Mouse (Mus musculus) neural tube, embryonic 14.5 days (tissue): ENCODE data around the gene Ifih1. TPM values are rescaled to one million over a fixed set of nuclear protein-coding genes. Genes with fewer than 3 reads are reported as not detected.

Source experiments
- ATAC-seq: fragments of 200-750 bp; cut with Nextera tagmentation; 2 replicates; pipeline ENCODE4 v1.8.0; 2017; ENCODE audit warnings: low read depth, mild to moderate bottlenecking, moderate TSS enrichment, moderate library complexity
- H3K27ac ChIP-seq: fragments of 300-500 bp; sonication (generic); 2 replicates; pipeline ENCODE4 v1.5.1; 2014; ENCODE audit warnings: low read depth, mild to moderate bottlenecking, control low read depth, low read length, moderate library complexity, mixed read lengths
- H3K27me3 ChIP-seq: fragments of 300-500 bp; sonication (generic); 2 replicates; pipeline ENCODE4 v1.6.1; 2014; ENCODE audit warnings: low read length; ENCODE audit not compliant: control insufficient read depth, insufficient read depth
- H3K36me3 ChIP-seq: fragments of 300-500 bp; sonication (generic); 2 replicates; pipeline ENCODE4 v1.6.1; 2014; ENCODE audit warnings: low read length, mixed read lengths; ENCODE audit not compliant: control insufficient read depth, insufficient read depth
- H3K4me1 ChIP-seq: fragments of 300-500 bp; sonication (generic); 2 replicates; pipeline ENCODE4 v1.6.1; 2014; ENCODE audit warnings: low read length; ENCODE audit not compliant: control insufficient read depth, insufficient read depth
- H3K4me2 ChIP-seq: fragments of 300-500 bp; sonication (generic); 2 replicates; pipeline ENCODE4 v1.6.1; 2014; ENCODE audit warnings: mild to moderate bottlenecking, low read depth, low read length, control low read depth
- H3K4me3 ChIP-seq: fragments of 300-500 bp; sonication (generic); 2 replicates; pipeline ENCODE4 v1.5.1; 2014; ENCODE audit warnings: low read depth, low read length, control low read depth, mixed read lengths
- H3K9ac ChIP-seq: fragments of 300-500 bp; sonication (generic); replicated peaks from 2 replicates; pipeline ENCODE4 v1.6.1; 2014; ENCODE audit warnings: low read depth, mild to moderate bottlenecking, control low read depth, low read length, mixed read lengths
- H3K9me3 ChIP-seq: fragments of 300-500 bp; sonication (generic); 2 replicates; pipeline ENCODE4 v1.6.1; 2016; ENCODE audit warnings: low read length; ENCODE audit not compliant: control insufficient read depth
- WGBS: fragments of 180-500 bp; shearing (Covaris S2); extraction: QIAGEN DNeasy Blood & Tissue Kit; methylation state at CpG from one replicate; pipeline ENCODE4 v1.1.7; 2014; 5-methylcytosine and 5-hydroxymethylcytosine counted together
- polyA plus RNA-seq: library from polyadenylated mRNA; unstranded; fragments of >200 nt; fragmentation: Nextera tagmentation; extraction: Ambion mirVana; gene quantifications from 2 replicates; pipeline ENCODE4 v1.2.1, GENCODE M21; 2014

The Ifih1 gene
- polyA plus RNA-seq, 1 experiment from 2014 or later, result 0.47 TPM

DNA sequence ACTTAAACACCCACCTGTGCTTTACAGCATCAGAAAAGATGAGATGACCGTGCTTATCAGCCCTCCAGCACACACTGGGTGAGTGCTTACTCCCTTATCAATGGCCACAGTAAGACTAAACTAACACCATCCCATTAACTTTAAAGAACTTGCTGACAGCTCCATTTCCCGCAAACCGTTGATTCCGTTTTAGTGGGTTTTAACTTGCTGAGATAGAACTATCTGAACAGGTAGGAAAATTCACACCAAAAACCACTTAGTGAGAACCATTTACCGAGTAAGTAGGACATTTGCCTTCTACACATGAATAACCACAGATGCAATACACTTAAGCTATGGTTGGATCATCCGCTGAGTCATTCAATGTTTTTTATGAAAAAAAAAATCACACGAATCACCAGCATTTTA, 27.1 kb downstream of the Ifih1 start:
- Histone ChIP-seq H3K27me3 (no peaks in the 10 kb centered on the region), H3K4me1 (no peaks in the 10 kb centered on the region), H3K9ac (no peak overlapping the region), H3K36me3 (no peaks in the 10 kb centered on the region), H3K4me2 (no peak overlapping the region), H3K9me3 (no peaks in the 10 kb centered on the region), H3K27ac (no peak overlapping the region), H3K4me3 (no peak overlapping the region)
- WGBS, result 85% methylated on average over 7 of the region's 7 CpGs
- ATAC-seq, result no peak

DNA sequence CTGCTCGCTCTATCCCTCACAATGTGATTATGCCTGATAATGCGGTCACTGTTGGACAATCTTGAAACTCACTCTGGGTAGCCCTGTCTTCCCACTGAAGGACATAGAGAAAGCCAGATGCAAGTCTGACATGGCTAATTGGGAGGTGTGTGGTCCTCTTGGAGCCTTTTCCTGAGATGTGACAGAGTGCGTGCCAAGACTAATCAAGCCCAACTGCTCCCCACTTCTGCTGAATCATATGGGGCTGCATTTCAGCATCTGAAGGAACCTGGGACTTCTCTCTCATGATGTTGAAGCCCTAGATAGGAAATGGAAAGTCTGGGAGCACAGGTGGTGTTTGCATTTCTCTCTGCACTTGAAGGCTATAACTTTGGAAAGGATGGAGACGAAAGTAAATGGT, 32.9 kb downstream of the Ifih1 start:
- H3K9me3 ChIP-seq, result no peaks in the 10 kb centered on the region
- no peaks in the 10 kb centered on the region for H3K27me3 ChIP-seq
- no peaks in the 10 kb centered on the region for H3K4me1 ChIP-seq
- H3K36me3 ChIP-seq, result no peaks in the 10 kb centered on the region
- H3K4me2 ChIP-seq, result no peak overlapping the region
- no peak overlapping the region for H3K4me3 ChIP-seq
- ATAC-seq, result no peak
- 97% methylated on average over 4 of the region's 4 CpGs for WGBS
- H3K27ac ChIP-seq, result no peak overlapping the region
- H3K9ac ChIP-seq, result no peak overlapping the region

DNA sequence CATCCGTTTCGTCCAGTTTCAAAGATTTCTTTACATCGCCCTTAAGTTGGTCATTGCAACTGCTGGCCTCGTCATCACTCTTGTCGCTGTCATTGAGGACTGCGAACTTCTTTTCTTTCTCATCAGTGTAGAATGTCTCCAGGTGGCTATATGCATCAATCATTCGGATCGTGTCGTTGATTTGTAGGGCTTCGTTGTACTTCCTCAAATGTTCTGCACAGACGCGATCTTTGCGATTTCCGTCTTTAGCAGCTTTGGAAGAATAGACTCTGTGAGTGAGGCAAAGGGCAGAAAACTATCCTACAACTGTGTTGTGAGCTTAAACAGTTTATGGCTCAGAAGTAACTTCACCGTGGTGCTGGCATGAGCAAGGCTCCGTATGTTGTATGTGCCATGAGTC, 39.9 kb downstream of the Ifih1 start:
- no peak for ATAC-seq

DNA sequence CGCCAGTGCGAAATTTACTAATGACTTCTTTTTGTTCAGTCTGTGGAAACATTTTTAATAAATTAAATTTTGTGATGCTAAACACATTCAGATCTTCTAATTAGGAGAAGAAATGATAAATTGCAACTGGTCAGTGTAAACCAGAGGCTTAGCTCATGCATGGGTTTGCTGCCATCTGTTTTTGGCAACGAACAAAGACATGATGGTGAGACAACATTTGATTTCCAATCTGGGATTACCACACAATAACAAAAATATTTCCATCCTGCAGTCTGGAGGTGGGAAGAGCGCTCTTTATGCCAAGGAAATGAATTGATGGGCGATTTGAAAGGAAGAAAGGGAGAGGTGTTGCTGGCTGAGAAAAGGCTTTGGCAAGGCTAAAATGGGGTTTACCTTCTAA, 42.5 kb downstream of the Ifih1 start:
- Histone ChIP-seq H3K9ac (no peak overlapping the region), H3K4me1 (no peaks in the 10 kb centered on the region), H3K9me3 (no peaks in the 10 kb centered on the region), H3K4me3 (no peak overlapping the region), H3K4me2 (no peak overlapping the region), H3K27me3 (no peaks in the 10 kb centered on the region), H3K27ac (no peak overlapping the region), H3K36me3 (no peaks in the 10 kb centered on the region)
- ATAC-seq, result no peak
- 88% methylated on average over 5 of the region's 5 CpGs for WGBS

More for the DNA sequence above, 39.9 kb downstream of the Ifih1 start:
- Histone ChIP-seq H3K36me3 (no peaks in the 10 kb centered on the region), H3K4me3 (no peak overlapping the region), H3K4me1 (no peaks in the 10 kb centered on the region), H3K27me3 (no peaks in the 10 kb centered on the region), H3K27ac (no peak overlapping the region), H3K9me3 (no peaks in the 10 kb centered on the region), H3K4me2 (no peak overlapping the region), H3K9ac (no peak overlapping the region)
- WGBS, result 94% methylated on average over 16 of the region's 16 CpGs

DNA sequence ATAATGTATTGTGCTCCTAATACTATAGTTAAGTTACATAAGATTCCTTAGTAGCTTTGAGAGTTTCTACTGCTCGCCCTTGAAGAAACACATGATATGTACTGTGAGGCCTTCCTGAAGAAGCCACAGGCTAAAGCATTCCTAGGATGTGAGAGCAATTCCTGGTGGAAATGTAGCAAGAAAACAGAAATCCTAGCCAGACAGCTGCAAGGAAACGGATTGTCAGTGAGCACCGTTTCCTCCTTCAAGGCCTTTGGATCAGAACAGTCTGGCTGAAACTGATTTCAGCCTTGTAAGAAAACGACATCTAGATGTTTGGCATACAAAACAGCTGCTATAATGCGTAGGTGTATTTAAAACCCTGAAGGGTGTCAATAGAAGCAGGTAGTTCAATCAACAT, 49.5 kb downstream of the Ifih1 start:
- H3K4me2 ChIP-seq, result no peak overlapping the region
- no peaks in the 10 kb centered on the region for H3K27me3 ChIP-seq
- no peak overlapping the region for H3K9ac ChIP-seq
- H3K27ac ChIP-seq, result no peak overlapping the region
- H3K9me3 ChIP-seq, result no peaks in the 10 kb centered on the region
- no peaks in the 10 kb centered on the region for H3K36me3 ChIP-seq
- WGBS, result 96% methylated on average over 5 of the region's 5 CpGs
- ATAC-seq, result no peak
- H3K4me3 ChIP-seq, result no peak overlapping the region
- H3K4me1 ChIP-seq, result no peaks in the 10 kb centered on the region

DNA sequence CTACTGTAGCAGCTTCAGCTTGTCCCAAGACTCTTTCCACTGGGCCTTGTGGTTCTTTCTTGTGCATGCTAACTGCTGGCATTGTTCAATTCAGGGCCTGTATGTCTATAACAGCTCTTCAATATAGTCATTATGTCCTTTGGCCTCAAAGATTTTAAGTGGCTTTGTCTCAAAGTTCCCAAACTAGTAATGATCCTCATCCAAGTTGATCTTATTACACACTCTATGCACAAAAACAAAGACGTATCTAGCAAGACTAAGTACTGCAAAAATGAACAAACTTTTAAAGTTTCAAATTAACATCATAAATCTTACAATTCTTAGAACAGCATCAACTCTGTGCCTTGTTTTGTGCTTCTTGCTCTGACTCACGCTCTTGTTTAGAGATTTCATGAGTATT, 51.6 kb downstream of the Ifih1 start:
- Histone ChIP-seq H3K4me1 (no peaks in the 10 kb centered on the region), H3K9me3 (no peaks in the 10 kb centered on the region), H3K4me2 (no peak overlapping the region), H3K4me3 (no peak overlapping the region), H3K27ac (no peak overlapping the region), H3K27me3 (no peaks in the 10 kb centered on the region), H3K9ac (no peak overlapping the region), H3K36me3 (no peaks in the 10 kb centered on the region)
- no peak for ATAC-seq
- WGBS, result 91% methylated on average over 2 of the region's 2 CpGs

DNA sequence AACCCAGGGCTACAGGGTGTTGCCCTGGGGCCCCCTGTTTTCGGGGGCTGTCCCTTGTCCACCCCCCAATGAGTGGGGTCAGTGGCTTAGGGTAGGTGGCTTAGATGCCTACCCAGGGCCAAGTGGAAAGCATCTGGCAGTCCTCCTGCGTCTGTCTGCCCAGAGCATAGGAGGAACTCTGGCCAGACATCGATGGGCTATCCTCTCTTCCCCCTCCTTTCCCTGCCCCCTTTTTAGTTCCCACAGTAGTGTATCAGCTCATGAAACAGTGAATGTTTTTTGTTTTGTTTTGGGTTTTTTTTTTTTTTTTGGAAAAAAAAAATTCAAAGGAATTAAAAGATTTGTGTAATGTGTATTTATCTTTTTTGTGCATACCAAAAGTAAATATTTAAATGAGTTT, 54.5 kb downstream of the Ifih1 start:
- no peak for ATAC-seq
- 92% methylated on average over 3 of the region's 3 CpGs for WGBS
- no peak overlapping the region for H3K4me2 ChIP-seq
- H3K9me3 ChIP-seq, result no peaks in the 10 kb centered on the region
- H3K9ac ChIP-seq, result no peak overlapping the region
- no peak overlapping the region for H3K4me3 ChIP-seq
- no peaks in the 10 kb centered on the region for H3K4me1 ChIP-seq
- no peak overlapping the region for H3K27ac ChIP-seq
- H3K36me3 ChIP-seq, result no peaks in the 10 kb centered on the region
- H3K27me3 ChIP-seq, result no peaks in the 10 kb centered on the region

DNA sequence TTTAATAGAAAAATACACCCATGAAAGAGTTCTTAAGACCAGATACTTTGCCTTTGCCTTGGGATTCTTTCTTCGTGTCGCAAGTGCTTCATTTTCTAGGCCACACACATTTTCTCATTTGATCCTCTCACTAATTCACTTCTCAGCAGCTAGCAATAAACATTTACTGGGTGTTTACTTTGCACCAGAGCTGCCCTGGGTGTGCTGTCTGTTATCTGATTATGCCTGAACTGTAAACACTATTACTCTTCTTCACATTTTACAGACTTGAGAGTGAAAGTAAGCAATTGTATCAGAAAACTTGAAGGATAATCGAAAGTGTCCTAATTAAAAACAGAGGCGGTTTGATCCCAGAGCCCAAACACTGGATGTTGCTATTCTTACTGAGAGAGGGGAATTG, 56.7 kb downstream of the Ifih1 start:
- H3K4me1 ChIP-seq, result no peaks in the 10 kb centered on the region
- no peaks in the 10 kb centered on the region for H3K36me3 ChIP-seq
- no peak for ATAC-seq
- 79% methylated on average over 4 of the region's 4 CpGs for WGBS
- H3K9ac ChIP-seq, result no peak overlapping the region
- no peak overlapping the region for H3K4me2 ChIP-seq
- H3K4me3 ChIP-seq, result no peak overlapping the region
- H3K9me3 ChIP-seq, result no peaks in the 10 kb centered on the region
- no peaks in the 10 kb centered on the region for H3K27me3 ChIP-seq
- H3K27ac ChIP-seq, result no peak overlapping the region

DNA sequence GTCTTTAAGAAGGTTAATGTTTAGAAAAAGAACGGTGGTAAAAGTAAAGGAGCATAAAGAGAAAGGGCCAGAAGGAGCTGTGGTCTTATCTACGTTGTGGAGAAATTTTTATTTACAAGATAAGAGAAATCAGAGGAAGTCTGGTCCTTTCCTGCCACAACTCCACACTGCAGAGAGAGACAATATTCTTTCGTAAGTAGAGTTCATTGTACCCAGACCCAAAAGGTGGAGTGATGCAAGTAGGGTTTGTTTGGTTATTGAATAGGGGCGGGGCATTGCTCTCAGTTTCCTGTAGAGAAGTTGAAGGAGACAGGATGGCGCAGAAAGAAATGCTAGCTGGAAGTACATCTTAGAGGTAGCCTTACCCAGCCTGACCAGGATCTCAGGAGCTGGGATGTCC, 60.3 kb downstream of the Ifih1 start:
- Histone ChIP-seq H3K36me3 (no peaks in the 10 kb centered on the region), H3K4me3 (no peak overlapping the region), H3K27me3 (no peaks in the 10 kb centered on the region), H3K27ac (no peak overlapping the region), H3K4me1 (no peaks in the 10 kb centered on the region), H3K9ac (no peak overlapping the region), H3K4me2 (no peak overlapping the region), H3K9me3 (no peaks in the 10 kb centered on the region)
- WGBS, result 90% methylated on average over 5 of the region's 5 CpGs
- no peak for ATAC-seq

DNA sequence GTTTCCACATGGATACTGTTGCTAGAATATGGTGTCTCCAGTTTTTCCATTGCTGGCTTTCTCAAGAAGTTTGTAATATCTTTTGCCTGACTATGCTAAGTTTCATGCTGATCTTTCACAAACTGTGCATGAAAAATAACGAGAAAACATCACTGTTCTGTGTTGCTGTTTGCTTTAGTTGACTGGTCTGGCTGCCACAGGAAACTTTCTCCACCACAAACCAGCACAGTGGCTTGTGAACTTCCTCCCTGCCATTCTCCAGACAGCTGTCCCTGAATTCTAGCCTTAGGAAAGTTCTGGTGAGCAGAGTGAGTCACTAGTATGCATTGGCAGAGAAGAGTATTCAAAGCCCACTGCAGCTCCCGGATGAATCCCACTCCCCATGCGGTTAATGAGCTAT, 71.1 kb downstream of the Ifih1 start:
- ATAC-seq, result no peak
- H3K27ac ChIP-seq, result no peak overlapping the region
- no peak overlapping the region for H3K4me2 ChIP-seq
- no peak overlapping the region for H3K9ac ChIP-seq
- H3K4me3 ChIP-seq, result no peak overlapping the region
- H3K27me3 ChIP-seq, result no peaks in the 10 kb centered on the region
- no peaks in the 10 kb centered on the region for H3K36me3 ChIP-seq
- H3K4me1 ChIP-seq, result no peaks in the 10 kb centered on the region
- WGBS, result 80% methylated on average over 3 of the region's 3 CpGs
- H3K9me3 ChIP-seq, result no peaks in the 10 kb centered on the region
